Mouse (Mus musculus) megakaryocyte, embryonic 14.5 days (primary cell): ENCODE data around the gene Pigs.

Experiments used
- FLI1 ChIP-seq: IDR thresholded peaks from 2 replicates; pipeline ENCODE4 v1.6.1; 2012; ENCODE audit warnings: low read length, inconsistent platforms, mixed read lengths
- GATA1 ChIP-seq: IDR thresholded peaks from 3 replicates; pipeline ENCODE4 v1.6.1; 2012; ENCODE audit warnings: mixed read lengths, low read length, inconsistent platforms, borderline replicate concordance

- no peak for TF ChIP-seq GATA1
- no peak for TF ChIP-seq FLI1
These were observed 3.2 kb upstream of the Pigs start for GRCm38 (mm10) chr11:78324965-78325364.
